Mouse (Mus musculus) spleen, embryonic (tissue): ENCODE results near the gene Barhl2.

Experiments
- CTCF ChIA-PET: fragments of 350-600 bp; sonication (Branson Sonifier 250); formaldehyde crosslinking; loops from one replicate; lab custom pipeline; 2022; lab: Charles Lee

Barhl2 gene

DNA sequence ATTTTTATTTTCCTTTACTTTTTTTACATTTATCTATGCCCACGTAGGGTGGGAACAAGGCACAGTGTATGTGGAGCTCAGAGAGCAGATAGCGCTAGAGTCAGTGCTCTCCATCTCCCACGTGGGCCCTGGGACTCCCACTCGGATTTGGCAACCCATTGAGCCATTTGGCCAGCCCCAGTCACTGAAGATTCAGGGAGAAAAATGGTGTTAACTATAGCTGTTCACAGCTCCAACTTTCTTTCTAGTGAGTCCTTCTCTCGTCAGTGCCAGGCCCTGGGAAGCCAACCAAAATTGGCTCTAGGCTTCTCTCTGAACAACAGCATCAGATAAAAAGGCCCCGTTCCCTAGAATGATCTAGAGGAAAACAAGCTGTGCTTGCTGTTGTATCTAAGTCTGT lies 42.2 kb downstream of the Barhl2 start:
- CTCF ChIA-PET = no interaction called here

DNA sequence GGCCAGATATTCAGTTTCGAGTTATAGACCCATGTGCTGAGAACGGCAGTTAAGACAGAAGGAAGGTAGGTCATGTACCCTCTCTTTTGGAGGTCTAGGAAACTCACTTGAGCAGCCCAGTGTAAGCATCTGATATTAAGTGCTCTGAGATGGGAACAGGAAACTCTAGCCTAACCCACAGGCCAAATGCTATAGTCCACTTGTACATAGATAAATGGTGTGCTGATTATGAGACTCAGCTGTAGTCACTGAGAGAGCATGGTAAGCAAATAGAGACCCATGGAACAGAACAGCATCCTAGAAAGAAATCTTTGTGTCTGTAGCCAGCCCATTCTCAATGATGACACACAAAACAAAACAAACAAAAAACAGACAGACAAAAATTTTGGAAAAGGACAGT lies 55.2 kb downstream of the Barhl2 start:
- CTCF ChIA-PET = no interaction called here
